Mouse (Mus musculus): ENCODE data around the gene Fzd1.

DNA sequence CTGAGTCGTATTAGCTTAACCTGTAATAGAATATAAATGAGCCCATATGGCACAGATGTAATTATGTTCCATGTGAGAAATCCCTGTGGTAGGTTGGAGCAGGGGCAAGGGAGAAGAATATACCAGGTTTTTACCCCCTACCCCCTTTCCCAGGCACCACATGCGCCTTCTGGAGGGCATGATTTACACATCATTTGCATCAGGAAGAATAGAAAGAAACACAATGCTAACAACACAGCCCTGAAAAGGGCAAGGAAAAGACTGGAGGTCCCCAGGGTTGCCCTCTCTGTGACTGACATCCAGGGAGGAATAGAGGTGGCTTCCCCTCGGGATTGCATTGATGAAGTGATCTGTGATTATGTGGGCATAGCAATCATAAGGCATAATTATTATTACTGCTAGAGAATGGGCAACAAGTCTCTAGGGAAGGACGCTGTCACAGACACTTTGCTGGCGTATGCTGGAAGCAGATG lies 26.1 kb downstream of the Fzd1 start:
- TF ChIP-seq CTCF (IDR thresholded peaks at IDR 0.05; ENCODE audit: control insufficient read depth, insufficient read depth, low read length) (no peak), POLR2A (IDR thresholded peaks at IDR 0.05; ENCODE audit: borderline replicate concordance, control insufficient read depth, low read depth, low read length) (no peak)

Measured in bone marrow, adult 2 months (tissue).